Mouse (Mus musculus): ENCODE measurements around the gene Ap5s1. TPM values are rescaled to one million over a fixed set of nuclear protein-coding genes. Genes with fewer than 3 reads are reported as not detected.
"Not testable (repeated sequence)": the region's sequence is repeated elsewhere in the genome, so short reads cannot be mapped to it uniquely, and the experiment has no call there.

The Ap5s1 gene
- total and polyA plus RNA-seq, 3 experiments = 33.1 to 71.4 (median 41.7) TPM

DNA sequence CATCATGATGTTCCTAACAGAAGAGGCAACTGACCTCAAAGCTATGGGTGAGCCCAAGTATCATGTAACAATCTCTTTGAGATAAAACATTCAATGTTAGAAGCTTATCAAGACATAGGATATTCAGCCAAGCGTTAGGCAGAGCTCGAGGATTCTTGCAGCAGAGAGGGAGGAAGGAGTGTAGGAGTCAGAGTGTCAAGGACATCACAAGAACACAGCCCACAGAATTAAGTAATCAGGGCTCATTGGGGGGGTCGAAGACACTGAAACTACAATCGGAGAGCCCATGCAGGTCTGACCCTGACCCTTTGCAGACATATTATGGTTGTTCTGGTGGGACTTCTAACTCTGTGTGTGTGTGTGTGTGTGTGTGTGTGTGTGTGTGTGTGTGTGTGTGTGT, 13.2 kb downstream of the Ap5s1 start:
- 58% methylated on average over 4 of the region's 4 CpGs for WGBS
- no peak overlapping the region for H3K27ac ChIP-seq
- no peak for TF ChIP-seq POLR2A (IDR thresholded peaks at IDR 0.05; ENCODE audit: insufficient read depth, low read depth, low read length)
- TF ChIP-seq EP300 (IDR thresholded peaks at IDR 0.05; ENCODE audit: insufficient read depth, low read depth, low read length) = no peak

DNA sequence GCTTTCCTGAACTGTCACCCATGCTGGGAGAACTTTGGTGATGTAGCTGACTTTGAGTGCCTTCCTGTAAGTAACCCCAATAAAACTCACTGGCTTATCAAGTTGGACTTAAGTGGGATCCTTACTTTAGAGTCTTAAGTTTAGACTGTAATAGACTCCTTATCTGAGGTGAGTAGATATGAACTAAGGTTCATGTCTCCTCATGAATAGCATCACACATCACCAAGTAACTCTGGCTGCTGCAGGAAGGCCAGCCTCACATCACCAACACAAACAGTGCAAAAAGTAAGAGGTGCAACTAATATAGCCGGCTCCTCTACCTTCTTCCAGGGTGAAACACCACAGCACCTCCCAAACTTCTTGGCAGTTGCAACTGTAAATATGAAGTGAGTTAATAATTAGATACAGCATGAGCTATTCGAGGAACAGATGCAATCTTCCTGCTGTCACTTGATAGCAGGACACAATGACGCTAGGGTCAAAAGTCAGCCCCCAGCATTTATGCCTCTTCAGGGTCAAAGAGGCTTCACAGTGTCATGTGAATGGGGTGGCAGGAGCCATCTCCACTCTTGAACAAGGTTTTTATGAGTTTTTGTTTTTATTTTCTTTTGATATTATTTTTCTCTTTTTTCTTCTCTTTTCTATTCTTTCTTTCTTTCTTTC, 15.1 kb downstream of the Ap5s1 start:
- intact Hi-C loops (cut with DNase I) = no loop called here
- TF ChIP-seq EP300 (IDR thresholded peaks at IDR 0.05; ENCODE audit: insufficient read depth, low read depth, low read length) = no peak
- TF ChIP-seq CTCF (IDR thresholded peaks at IDR 0.05) = no peak
- no peak for TF ChIP-seq POLR2A (IDR thresholded peaks at IDR 0.05; ENCODE audit: insufficient read depth, low read depth, low read length)
- Histone ChIP-seq H3K27me3 (ENCODE audit: control insufficient read depth, insufficient read depth, low read length) (no peaks in the 10 kb centered on the region), H3K9ac (ENCODE audit: low read depth, low read length) (no peak overlapping the region), H3K79me2 (replicated peaks; ENCODE audit: control insufficient read depth, insufficient read depth, low read length) (no peaks in the 10 kb centered on the region), H3K4me3 (no peak overlapping the region), H3K27ac (no peak overlapping the region), H3K4me1 (ENCODE audit: control insufficient read depth, insufficient read depth, low read length) (peaks cover 1% of the 10 kb centered on the region), H3K36me3 (ENCODE audit: control insufficient read depth, insufficient read depth, low read length) (no peaks in the 10 kb centered on the region)
- WGBS = 45% methylated on average over 3 of the region's 3 CpGs
- DNase-seq = no peak

More for the DNA sequence above, 13.2 kb downstream of the Ap5s1 start:
- Histone ChIP-seq H3K27me3 (ENCODE audit: control insufficient read depth, insufficient read depth, low read length) (no peaks in the 10 kb centered on the region), H3K36me3 (ENCODE audit: control insufficient read depth, insufficient read depth, low read length) (peaks cover 5% of the 10 kb centered on the region), H3K79me2 (replicated peaks; ENCODE audit: control insufficient read depth, insufficient read depth, low read length) (no peaks in the 10 kb centered on the region), H3K4me1 (ENCODE audit: control insufficient read depth, insufficient read depth, low read length) (peaks cover 9% of the 10 kb centered on the region), H3K9ac (ENCODE audit: low read depth, low read length) (no peak overlapping the region), H3K4me3 (no peak overlapping the region)
- intact Hi-C loops (cut with DNase I) = no loop called here
- DNase-seq = no peak

DNA sequence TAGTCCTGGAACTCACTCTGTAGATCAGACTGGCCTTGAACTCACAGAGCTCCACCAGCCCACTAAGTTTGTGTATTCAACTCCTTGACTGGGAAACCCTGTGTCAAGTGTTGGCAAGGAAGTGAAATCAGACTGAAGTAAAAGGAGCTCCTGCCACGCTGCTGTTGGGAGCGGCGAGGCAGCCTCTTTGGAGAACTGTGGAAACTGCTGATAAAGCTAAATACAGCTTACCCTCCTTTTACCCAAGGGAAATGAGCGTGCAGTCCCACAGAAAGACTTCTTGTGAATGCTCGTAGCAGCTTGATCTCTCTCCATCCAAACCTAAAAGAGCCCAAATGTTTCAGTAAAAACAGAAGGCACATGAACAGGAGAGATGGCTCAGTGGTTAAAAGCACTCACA, 15.7 kb downstream of the Ap5s1 start:
- H3K27ac ChIP-seq = no peak overlapping the region
- TF ChIP-seq CTCF (IDR thresholded peaks at IDR 0.05) (no peak), EP300 (IDR thresholded peaks at IDR 0.05; ENCODE audit: insufficient read depth, low read depth, low read length) (no peak), POLR2A (IDR thresholded peaks at IDR 0.05; ENCODE audit: insufficient read depth, low read depth, low read length) (no peak)
- peaks cover 1% of the 10 kb centered on the region for H3K4me1 ChIP-seq (ENCODE audit: control insufficient read depth, insufficient read depth, low read length)
- no peaks in the 10 kb centered on the region for H3K79me2 ChIP-seq (replicated peaks; ENCODE audit: control insufficient read depth, insufficient read depth, low read length)
- peak in 1 of 2 experiments; percentile 37 for DNase-seq
- intact Hi-C loops (cut with DNase I) = no loop called here
- no peaks in the 10 kb centered on the region for H3K36me3 ChIP-seq (ENCODE audit: control insufficient read depth, insufficient read depth, low read length)
- no peaks in the 10 kb centered on the region for H3K27me3 ChIP-seq (ENCODE audit: control insufficient read depth, insufficient read depth, low read length)
- no peak overlapping the region for H3K4me3 ChIP-seq
- WGBS = 14% methylated on average over 5 of the region's 5 CpGs
- H3K9ac ChIP-seq (ENCODE audit: low read depth, low read length) = no peak overlapping the region

DNA sequence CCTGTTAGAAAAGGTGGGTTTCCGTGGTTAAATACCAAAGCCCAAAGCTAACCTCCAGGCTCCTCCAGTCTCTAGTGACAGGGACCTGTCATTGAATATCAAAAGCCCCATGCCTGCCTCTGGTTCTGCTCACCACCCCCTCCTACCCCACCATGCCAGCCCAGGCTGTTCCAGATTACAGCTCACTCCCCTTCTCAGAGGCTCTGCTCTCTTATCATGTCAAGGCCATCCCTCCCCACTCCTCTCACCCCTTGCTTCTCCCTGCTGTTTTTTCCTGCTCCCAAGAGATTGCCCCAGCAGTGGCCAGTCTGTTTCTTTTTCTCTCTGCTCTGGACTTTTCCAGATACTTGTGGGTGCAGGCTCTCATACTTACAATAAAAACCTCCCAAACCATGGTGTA, 16.7 kb downstream of the Ap5s1 start:
- Histone ChIP-seq H3K27me3 (ENCODE audit: control insufficient read depth, insufficient read depth, low read length) (no peaks in the 10 kb centered on the region), H3K36me3 (ENCODE audit: control insufficient read depth, insufficient read depth, low read length) (no peaks in the 10 kb centered on the region), H3K4me3 (no peak overlapping the region), H3K79me2 (replicated peaks; ENCODE audit: control insufficient read depth, insufficient read depth, low read length) (no peaks in the 10 kb centered on the region), H3K27ac (no peak overlapping the region), H3K4me1 (ENCODE audit: control insufficient read depth, insufficient read depth, low read length) (peaks cover 1% of the 10 kb centered on the region; the same call in 1 of the 2 replicates), H3K9ac (ENCODE audit: low read depth, low read length) (no peak overlapping the region)
- intact Hi-C loops (cut with DNase I) = no loop called here
- TF ChIP-seq POLR2A (IDR thresholded peaks at IDR 0.05; ENCODE audit: insufficient read depth, low read depth, low read length) (no peak), CTCF (IDR thresholded peaks at IDR 0.05) (no peak), EP300 (IDR thresholded peaks at IDR 0.05; ENCODE audit: insufficient read depth, low read depth, low read length) (no peak)
- DNase-seq = no peak
- 83% methylated on average over 1 of the region's 1 CpGs for WGBS

DNA sequence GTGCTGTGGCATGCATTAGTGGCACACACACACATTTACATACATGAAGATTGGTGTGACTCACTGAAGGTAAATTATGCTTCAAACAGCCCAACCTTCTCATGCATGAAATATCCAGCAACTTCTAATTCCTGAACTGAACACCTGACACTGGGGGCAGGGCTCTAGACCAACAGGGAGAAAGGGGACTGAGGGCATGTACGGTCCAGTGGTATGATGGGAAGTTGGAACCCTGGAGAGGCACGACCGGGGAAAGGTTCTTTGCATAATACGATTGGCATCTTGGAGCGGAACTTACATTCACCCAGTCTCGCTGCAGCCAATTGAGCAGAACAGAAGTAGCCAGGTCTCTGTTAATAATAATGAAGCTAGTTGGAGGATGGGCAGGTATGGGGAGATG, 18.3 kb downstream of the Ap5s1 start:
- Histone ChIP-seq H3K4me3 (no peak overlapping the region), H3K4me1 (ENCODE audit: control insufficient read depth, insufficient read depth, low read length) (peaks cover 1% of the 10 kb centered on the region; the same call in 1 of the 2 replicates), H3K9ac (ENCODE audit: low read depth, low read length) (no peak overlapping the region), H3K27me3 (ENCODE audit: control insufficient read depth, insufficient read depth, low read length) (no peaks in the 10 kb centered on the region), H3K36me3 (ENCODE audit: control insufficient read depth, insufficient read depth, low read length) (no peaks in the 10 kb centered on the region), H3K27ac (no peak overlapping the region), H3K79me2 (replicated peaks; ENCODE audit: control insufficient read depth, insufficient read depth, low read length) (no peaks in the 10 kb centered on the region)
- no peak for DNase-seq
- no peak for TF ChIP-seq EP300 (IDR thresholded peaks at IDR 0.05; ENCODE audit: insufficient read depth, low read depth, low read length)
- TF ChIP-seq CTCF (IDR thresholded peaks at IDR 0.05) = no peak
- TF ChIP-seq POLR2A (IDR thresholded peaks at IDR 0.05; ENCODE audit: insufficient read depth, low read depth, low read length) = no peak
- intact Hi-C loops (cut with DNase I) = no loop called here
- WGBS = 84% methylated on average over 6 of the region's 6 CpGs

DNA sequence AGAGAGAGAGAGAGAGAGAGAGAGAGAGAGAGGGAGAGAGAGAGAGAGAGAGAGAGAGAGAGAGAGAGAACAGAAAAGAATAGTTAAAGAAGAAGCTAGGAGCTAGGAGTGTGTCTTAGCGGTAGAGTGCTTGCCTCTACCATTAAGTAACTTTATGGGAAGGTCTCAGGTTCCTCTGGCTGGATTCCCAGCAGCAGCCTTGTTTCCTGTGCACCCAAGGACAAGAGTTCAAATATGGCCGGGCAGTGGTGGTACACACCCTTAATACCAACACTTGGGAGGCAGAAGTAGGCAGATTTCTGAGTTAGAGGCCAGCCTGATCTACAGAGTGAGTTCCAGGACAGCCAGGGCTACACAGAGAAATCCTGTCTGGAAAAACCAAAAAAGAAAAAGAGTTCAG, 19.8 kb downstream of the Ap5s1 start:
- intact Hi-C loops (cut with DNase I) = not testable (repeated sequence)

More for the DNA sequence above, 19.8 kb downstream of the Ap5s1 start:
- not testable (repeated sequence) for H3K27me3 ChIP-seq (ENCODE audit: control insufficient read depth, insufficient read depth, low read length); H3K36me3 ChIP-seq (ENCODE audit: control insufficient read depth, insufficient read depth, low read length); H3K9ac ChIP-seq (ENCODE audit: low read depth, low read length); H3K4me3 ChIP-seq; DNase-seq; H3K4me1 ChIP-seq (ENCODE audit: control insufficient read depth, insufficient read depth, low read length); H3K79me2 ChIP-seq (replicated peaks; ENCODE audit: control insufficient read depth, insufficient read depth, low read length); H3K27ac ChIP-seq
- 31% methylated on average over 2 of the region's 2 CpGs for WGBS

Data from heart, adult 2 months (tissue).